Mouse (Mus musculus) thymus, postnatal 10 days (tissue): ENCODE results near the gene Zfp668.
"Not testable (repeated sequence)": the region's sequence is repeated elsewhere in the genome, so short reads cannot be mapped to it uniquely, and the experiment has no call there.

ENCODE experiments used
- DNase-seq, 2 experiments: peaks; one replicate each; pipeline ENCODE4 v3.0.0; 2021; ENCODE audit warnings: low spot score in 2 of 2

Zfp668 gene

GRCm38 (mm10) chr7:127842001-127842718 is 34.5 kb downstream of the Zfp668 start:
- peak; percentile 59 to 68 for DNase-seq

- peak; percentile 87 for DNase-seq
Observed at GRCm38 (mm10) chr7:127841340-127842000, 35.2 kb downstream of the Zfp668 start.

- DNase-seq, result peak; percentile 66 to 68
Observed at GRCm38 (mm10) chr7:127840886-127841285, 35.7 kb downstream of the Zfp668 start.

GRCm38 (mm10) chr7:127840031-127840430 is 36.6 kb downstream of the Zfp668 start:
- DNase-seq, result not testable (repeated sequence)

- DNase-seq, result not testable (repeated sequence)
Observed at GRCm38 (mm10) chr7:127837878-127838277, 38.8 kb downstream of the Zfp668 start.

- DNase-seq, result no peak
Observed at GRCm38 (mm10) chr7:127837473-127837872, 39.2 kb downstream of the Zfp668 start.

- DNase-seq, result no peak
Observed at GRCm38 (mm10) chr7:127835550-127835949, 41.1 kb downstream of the Zfp668 start.

GRCm38 (mm10) chr7:127824176-127824871 is 52.3 kb downstream of the Zfp668 start, which contains the start of the genes Stx4a and Stx1b:
Stx4a (plus strand) TSS chr7:127824294.
Stx1b (minus strand) TSS chr7:127824549.
- no peak for DNase-seq

GRCm38 (mm10) chr7:127823236-127824171 is 53.1 kb downstream of the Zfp668 start:
- no peak for DNase-seq

- DNase-seq, result no peak
Observed at GRCm38 (mm10) chr7:127822494-127822893, 54.1 kb downstream of the Zfp668 start.

- no peak for DNase-seq
Observed at GRCm38 (mm10) chr7:127820836-127821509, 55.7 kb downstream of the Zfp668 start.

GRCm38 (mm10) chr7:127817776-127818175 is 58.9 kb downstream of the Zfp668 start:
- no peak for DNase-seq

- DNase-seq, result no peak
Observed at GRCm38 (mm10) chr7:127817053-127817452, 59.6 kb downstream of the Zfp668 start.

- peak; percentile 55 to 62 for DNase-seq
Observed at GRCm38 (mm10) chr7:127815954-127816821, 60.4 kb downstream of the Zfp668 start.

- DNase-seq, result no peak
Observed at GRCm38 (mm10) chr7:127815116-127815665, 61.4 kb downstream of the Zfp668 start.

- no peak for DNase-seq
Observed at GRCm38 (mm10) chr7:127814241-127814921, 62.2 kb downstream of the Zfp668 start.

GRCm38 (mm10) chr7:127813821-127814220 is 62.8 kb downstream of the Zfp668 start:
- no peak for DNase-seq
